Mouse (Mus musculus) cerebellum, adult 11-12 months (tissue): ENCODE results near the gene Lrrc46.

ENCODE experiments used
- DNase-seq: peaks from one replicate; pipeline ENCODE4 v3.0.0; 2022

The Lrrc46 gene

DNA sequence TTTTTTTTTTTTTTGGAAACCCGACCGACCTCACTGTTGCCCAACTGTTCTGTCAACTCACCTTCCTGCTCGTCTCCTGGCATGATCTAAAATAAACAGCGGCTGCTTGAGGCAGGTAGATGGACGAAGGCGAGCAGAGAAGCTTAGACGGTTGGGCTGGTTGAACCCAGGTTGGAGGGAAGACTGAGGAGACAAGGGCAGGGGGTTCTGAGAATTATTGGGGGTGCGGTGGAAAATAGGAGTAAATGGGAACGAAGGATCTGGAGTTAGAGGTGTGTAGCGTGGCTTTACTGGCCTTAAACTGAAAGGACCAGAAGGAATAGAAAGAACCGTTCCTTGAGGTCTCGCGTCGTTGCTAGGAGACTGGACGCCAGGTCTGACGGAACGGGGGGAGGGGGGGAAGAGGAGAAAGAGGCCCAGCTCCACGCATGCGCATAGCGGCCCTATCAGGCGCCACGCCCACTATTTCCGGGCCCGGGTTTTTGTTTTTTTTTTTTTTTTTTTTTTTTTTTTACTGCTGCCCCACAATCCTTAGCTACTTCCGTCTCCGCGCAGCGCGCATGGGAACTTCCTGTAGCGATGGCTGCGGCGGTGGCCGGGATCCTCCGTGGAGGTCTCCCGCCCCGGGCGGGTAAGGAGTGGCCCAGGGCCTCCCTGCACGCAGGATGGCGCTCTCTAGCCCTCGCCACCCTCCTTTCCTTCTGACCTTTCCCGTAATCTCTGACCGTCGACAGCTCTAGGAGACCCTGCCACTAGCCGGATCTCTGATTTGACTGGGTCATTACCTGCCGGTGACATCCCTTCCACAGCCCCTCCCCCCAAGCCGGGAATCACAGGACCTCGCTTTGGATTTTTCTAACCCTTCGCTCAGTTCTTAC, at the start of gene Lrrc46, which contains the start of gene Mrpl10:
Gene Lrrc46 (minus strand): TSS at position 386 of the 878 bp plus-strand sequence.
Gene Mrpl10 (plus strand): TSS at position 539 of the 878 bp plus-strand sequence.
- DNase-seq = peak; percentile 87

DNA sequence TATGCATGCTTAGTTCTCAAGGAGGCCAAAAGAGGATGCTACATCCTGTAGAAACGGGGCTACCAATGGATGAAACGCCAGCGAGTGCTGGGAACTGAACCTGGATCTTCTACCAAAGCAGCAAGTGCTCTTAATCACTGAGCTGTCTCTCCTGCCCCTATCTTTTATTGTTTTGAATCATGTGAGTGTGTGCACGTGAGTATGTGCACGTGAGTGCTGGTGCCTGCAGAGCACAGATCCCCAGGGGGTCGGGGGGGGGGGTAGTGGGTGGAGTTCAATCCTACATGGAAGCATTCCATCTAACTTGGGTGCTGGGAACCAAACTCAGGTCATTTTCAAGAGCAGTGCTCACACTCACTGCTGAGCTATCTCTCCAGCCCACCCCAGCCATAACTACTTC, 45.2 kb upstream of the Lrrc46 start:
- no peak for DNase-seq

DNA sequence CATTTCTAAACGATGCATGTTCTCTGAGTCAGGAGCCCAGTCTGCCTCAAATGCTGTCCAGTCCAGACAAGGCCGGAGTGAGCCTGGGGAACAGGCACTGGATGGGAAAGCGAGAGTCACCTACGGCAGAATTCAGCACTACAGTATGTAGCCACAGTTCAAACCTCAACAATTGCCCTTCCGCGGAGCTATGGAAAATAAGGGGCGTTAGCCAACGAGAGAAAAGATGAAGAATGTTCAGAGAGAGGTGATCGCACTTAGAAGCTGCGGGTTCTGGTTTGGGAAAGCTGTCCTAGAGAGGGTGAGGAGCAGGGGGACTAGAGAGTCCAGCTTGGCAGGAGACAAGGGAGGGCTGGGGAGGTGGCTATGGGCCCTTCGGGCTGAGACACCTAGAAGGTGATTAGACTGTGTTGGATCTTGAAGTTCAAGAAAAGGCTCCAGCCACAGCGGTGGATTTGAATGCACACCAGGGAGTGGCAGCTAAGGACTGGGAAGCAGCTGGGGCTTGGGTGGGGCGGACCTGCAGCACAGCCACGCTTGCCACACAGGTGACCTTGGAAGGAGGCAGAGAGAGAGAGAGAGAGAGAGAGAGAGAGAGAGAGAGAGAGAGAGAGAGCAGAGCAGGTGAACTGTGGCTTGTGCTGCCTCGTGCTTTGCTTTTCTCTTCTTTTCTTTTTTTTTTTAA, 43.8 kb upstream of the Lrrc46 start:
- DNase-seq = no peak

DNA sequence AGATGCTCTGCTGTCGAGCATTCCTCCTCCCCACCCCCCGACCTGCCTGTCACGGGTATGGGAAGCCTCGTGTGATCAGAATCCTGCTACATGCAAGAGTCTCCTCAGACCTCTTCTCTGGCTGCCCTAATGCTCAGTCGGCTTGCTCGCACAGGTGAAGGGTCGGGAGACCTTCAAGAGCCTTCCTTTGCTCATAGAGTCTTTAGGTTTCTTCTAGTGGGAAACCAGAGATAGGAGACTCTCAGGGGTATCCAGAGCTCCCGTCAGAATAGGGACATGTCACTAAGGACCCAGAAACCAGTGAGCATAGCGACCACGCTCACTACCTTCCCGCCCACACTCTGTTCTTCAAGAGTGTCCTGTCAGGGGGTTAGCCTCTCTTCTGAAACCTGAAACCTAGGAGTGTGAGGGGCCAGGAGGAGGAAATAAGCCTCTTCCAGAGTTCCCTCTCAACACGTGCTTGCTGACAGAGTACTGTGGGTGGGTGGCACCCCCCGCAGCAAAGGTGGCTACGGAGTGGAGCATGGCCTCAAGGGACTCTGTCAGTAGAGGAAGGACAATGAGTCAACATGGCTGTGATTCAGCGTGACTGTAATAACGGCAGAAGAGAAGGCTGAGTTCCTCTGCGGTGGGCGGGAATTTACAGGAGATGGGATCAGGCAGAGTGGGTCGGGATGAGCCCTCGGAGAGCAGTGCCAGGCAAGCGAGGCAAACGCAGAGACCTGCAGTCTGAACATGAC, 42.4 kb upstream of the Lrrc46 start:
- no peak for DNase-seq

DNA sequence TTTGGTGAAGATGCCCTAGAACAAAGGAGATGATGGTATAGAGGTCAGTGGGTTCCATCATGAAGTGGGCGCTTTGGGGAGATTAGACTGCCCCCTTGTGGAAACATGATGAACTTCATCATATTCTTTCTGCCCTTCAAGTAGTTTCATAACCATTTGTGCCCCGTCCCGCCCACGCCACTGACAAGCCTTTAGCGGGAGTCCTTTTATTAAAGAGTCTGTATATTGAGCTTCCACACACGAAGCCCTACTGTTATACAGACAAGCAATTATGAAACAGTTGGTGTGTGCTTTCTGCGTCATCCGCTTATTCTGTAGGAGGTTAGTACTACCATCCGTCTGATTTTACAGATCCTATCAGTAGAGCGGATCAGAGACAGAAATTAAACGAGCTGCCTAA, 41.8 kb upstream of the Lrrc46 start:
- peak; percentile 48 for DNase-seq

DNA sequence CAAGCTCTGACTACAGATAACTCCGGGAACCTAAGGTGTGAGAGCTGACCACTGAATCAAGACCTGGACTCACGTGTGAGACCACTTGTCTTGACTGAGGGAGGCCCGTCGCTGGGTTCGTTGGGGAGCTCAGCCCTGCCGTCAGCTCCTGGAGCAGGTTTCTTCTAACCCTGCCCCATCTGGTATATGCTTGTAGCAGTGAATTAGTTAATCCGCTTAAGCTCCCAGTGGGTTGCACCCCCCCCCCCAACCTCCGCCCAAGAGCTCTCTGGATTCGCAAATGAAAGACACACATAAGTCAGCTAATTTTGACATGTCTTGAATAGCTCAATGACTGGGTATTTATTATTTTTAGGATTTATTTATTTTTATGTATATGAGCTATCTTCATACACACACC, 39.1 kb upstream of the Lrrc46 start:
- no peak for DNase-seq

DNA sequence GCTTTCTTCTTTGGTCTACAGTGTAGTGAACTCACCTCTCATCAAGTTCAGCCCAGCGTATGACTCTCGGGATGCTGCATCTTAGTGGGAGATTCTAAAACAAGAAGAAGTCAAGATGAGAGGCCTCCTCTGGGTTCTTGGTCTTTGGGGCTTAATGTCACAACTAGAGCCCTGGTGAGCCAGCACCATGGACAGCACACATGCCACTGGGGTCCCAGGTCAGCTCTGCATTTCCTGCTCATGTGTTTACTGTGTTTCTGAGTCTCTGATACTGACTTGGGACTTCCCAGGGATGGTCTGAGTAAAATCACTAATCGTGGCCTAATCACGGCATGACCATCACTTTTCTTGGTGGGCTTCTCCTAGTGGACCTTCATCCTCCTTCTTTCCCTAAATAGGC, 37.5 kb upstream of the Lrrc46 start:
- DNase-seq = no peak

DNA sequence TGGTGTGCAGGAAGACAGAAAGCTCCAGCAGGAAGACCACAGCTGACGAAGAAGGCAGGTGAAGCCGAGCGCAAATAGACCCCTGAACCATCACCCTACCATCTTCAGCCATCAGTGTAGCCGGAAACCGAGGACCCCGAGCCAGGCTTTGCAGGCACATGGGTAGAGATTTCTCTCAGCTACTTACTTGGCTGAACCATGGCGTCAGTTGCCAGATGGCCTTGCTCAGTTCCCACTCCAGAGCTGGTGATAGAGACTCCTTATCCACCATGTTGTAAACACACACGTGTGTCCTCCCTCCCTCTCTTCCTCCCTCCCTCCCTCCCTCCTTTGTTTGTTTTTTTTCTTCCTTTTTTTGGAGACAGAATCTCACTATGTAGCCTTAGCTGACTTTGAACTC, 33.0 kb upstream of the Lrrc46 start:
- DNase-seq = no peak

DNA sequence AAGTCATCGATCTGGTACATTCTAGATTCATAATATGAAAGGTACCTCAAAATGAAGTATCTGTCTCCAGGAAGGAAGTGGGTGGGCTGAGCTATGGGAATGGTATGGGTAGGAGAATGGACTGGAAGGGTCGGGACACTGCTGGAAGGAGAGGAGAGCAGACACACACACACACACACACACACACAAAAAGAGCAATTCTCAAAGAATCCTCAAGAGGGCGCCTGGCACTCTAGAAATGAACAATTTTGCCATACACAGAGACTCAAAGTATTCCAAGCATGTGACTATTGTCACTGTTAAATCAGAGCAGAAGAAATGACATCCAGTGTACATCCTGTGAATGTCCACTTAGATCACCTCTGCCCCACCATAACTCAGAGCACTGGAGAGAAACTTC, 31.3 kb upstream of the Lrrc46 start:
- no peak for DNase-seq

DNA sequence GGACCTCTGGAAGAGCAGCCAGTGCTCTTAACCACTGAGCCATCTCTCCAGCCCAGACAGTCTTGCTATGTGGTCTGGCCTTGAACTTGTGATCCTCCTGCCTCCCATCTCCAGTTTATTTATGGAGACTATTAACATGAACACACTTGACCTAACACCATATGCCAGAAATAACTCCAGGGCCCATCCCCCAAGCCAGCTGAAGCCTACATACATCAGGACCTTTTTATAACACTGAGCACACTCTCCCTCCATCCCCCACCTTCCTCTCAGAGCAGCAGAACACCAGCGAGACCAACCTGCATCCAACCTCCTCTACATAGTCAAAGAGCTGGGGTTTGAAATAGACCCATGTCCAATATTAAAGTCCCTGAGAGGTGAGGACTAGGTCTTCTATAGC, 29.9 kb upstream of the Lrrc46 start:
- DNase-seq = no peak

DNA sequence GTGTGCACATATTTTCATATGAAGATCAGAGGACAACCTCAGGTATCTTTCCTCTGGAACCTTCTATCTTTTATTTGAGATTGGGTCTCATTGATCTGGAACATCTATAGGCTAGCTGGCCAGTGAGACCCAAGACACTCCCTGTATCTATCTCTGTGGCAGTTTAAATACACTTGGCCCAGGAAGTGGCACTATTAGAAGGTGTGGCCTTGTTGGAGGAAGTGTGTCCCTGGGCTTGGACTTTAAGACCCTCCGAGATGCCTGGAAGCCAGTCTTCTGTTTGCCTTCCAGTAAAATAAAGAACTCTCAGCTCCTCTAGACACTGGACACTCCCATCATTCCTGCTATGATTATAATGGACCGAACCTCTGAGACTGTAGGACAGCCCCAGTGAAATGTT, 28.6 kb upstream of the Lrrc46 start:
- no peak for DNase-seq

DNA sequence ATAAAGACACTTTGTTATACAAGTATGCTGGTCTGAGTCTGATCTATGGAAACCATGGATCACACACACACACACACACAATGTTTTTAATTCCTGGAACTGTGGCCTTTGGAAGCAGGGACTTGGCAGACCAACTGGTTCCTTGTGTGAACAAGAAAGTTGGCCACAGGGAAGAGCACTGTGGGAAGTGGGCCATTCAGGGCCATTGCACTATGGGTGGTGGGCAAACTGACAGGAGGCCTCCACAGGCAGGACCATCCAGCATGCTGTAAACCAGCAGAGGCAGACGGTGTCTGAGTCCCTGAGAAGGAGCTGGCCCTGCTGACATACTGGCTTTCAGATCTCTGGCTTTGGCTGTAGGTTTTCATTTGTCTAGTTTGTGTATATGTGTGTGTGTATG, 28.1 kb upstream of the Lrrc46 start:
- DNase-seq = no peak

DNA sequence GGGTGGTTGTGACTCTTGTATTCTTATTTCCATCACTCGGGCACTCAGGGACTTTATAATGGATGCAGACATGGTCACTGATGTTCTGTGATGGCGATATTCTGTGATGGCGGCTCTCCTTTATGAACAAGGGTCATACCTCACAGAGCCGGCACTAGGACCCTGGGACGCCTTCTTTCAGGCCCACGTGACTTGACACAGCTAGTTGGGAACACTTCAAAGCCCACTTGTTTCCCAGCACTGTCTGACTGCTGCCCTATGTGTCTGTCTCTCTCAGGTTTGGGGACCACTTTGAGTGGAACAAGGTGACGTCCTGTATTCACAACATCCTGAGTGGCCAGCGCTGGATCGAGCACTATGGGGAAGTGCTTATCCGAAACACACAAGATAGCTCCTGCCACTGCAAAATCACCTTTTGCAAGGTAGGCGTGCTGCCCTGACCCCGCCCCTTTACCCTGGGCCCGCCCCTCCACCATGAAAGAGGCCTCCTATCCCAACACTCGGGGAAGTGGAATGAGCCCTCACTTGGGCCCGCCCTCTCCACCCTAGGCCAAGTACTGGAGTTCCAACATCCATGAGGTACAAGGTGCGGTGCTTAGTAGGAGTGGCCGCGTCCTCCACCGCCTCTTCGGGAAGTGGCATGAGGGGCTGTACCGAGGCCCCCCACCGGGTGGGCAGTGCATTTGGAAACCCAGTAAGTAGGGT, 25.6 kb upstream of the Lrrc46 start:
- DNase-seq = no peak

DNA sequence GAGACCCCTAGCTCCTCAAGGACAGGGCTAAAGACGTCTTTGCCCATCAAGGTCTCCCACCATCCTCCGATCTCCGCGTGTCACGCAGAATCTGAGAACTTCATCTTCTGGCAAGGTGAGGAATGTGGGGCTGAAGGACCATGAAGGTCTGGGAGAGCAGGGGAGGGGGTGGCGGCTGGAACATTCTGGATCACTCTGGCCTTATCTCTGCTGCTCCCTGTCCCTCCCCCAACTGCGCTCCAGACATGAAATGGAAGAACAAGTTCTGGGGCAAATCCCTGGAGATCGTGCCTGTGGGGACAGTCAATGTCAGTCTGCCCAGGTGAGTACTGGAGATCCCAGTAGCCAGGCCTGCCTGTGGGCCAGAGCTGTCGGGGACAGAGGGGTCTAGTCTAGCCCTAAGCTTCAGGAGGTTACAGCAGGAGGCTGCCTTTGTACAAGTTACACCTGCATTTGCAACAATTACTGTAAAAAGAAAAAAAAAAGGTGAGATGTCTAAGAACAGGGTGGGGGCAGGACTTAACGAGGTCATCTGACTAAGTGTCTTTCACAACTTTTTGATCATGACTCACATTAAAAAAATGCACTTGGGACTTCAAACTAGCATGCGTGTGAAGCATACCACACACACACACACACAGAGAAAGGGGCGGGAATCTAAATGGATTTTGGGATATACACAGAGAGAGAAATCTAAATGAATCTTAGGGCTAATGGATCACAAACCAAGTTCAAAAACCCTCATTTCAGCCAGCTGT, 24.5 kb upstream of the Lrrc46 start:
- DNase-seq = no peak

DNA sequence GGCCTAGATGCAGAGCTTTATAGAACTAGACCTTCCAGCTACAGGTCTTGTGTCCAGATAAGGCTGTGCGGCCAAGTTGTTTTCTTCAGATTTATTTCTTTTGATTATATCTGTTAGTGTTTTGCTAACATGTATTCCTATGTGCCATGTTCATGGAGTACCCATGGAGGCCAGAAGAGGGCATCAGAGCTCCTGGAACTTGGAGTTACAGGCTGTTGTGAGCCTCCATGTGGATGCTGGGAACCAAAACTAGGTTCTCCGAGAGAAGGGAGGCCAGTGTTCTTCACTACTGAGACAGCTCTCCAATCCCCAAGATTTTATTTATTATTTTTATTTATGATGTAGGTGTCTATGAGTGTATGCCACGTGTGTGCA, 22.7 kb upstream of the Lrrc46 start:
- no peak for DNase-seq

DNA sequence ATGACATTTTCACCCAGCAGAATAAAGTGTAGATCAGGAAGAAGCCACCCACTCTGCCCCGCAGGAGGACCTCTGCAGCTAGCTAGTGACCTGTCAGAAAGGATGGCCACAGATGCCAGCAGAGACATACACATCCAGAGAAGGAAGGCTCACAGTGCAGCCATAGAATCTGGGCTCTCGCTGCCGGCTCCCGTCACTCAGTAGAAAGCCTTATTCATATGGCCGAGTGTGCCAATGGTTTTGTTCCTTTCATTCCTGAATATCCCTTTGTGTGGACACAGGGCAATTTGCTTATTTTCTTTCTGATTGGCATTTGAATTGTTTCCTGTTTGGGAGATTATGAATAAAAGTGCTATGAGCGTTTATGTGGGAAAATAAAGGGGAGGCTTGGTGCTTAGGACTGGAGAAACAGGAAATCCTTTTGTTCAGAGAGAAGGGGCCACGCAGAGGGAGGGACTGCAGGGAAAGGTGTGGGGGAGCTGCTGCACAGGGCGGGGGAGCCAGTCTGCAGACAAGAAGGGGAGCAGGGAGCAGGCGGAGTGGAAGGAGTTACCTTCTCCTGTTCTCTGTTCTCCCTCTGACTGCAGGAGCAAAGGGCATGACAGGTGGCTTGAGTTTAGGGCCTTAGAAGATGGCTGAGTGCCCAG, 22.2 kb upstream of the Lrrc46 start:
- no peak for DNase-seq

DNA sequence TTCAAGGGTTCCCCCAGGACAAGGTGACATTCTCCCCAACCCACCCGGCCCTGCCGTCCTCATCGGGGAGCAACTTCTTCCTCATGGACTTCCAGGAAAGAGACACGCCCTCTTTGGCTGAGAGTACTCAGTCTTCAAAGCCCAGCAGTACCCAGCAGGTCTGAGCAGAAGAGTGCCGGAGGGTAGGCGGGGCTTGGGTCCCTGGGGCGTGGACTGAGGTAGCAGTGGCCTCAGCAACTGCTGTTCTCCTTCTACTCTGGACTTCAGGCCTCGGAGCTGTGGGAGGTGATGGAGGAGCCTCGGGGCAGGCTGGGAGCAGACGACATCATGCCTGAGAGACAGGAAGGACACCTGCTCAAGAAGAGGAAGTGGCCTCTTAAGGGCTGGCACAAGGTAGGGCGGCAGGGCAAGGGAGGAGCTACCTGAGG, 11.0 kb upstream of the Lrrc46 start:
- DNase-seq = no peak

DNA sequence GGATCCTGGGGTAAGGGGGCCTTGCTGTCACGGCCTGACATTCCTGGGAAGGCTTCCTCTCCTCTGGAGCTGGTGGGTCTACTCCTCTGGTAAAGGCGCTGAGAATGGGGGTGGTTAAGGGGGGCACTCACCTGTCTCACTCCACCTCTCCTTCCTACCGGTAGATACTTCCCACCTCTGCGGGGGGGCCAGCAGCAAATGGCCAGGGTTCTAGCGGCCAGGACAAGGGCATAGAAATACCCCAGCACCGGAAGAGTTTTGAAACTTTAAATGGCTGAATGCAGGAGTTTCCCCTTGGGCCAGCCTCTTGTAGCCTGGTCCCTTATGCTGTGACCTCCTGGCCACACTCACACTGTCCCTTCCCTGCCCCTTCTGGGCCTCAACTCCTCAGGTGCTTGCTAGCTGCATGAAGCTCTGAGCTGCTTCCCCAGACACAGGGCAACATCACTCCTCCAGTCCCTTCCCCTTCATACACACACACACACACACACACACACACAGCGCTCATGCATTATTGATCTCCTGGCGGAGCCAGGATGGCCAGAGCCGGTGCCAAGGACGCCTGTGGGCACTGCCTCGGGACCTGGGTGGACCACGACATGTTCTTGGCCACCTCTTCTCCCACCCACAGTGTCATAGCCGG, 9.9 kb upstream of the Lrrc46 start:
- no peak for DNase-seq

DNA sequence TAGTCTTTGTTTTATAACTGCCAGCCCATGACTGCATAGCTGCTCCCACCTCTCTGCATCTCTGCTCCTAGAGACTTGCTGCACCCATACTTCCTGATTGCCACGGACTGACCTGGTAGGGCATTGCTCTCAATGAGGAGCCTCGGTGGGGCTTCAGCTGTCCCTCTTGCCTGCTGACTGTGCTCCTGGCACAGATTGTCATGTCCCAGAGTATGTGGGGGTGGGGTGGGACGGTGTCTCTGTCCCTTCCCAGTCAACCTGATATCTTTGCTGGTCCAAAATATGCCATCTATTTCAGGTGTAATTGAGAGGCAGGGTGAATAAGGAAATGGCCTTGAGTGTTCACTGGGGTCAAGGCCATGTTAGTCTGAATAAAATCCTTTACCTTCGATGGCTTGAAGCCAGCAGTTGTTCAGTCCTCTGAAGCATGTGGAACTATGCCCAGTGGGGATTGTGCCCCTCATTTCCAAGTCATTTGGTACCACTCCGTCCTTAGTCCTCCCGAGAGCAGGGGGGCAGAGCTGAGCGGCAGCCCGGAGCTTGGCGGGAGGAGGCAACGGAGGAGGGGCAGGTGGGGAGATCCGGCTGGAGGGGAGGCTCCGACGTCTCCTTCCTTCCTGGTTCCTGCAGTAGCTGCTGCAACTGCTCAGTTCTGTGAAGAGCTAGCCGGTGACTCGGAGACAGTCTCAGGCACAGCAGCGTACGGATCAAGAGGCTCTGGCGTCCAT, 9.2 kb upstream of the Lrrc46 start, which contains the start of gene Osbpl7:
Gene Osbpl7 (plus strand): TSS at position 413 of the 728 bp plus-strand sequence.
- peak; percentile 80 for DNase-seq

DNA sequence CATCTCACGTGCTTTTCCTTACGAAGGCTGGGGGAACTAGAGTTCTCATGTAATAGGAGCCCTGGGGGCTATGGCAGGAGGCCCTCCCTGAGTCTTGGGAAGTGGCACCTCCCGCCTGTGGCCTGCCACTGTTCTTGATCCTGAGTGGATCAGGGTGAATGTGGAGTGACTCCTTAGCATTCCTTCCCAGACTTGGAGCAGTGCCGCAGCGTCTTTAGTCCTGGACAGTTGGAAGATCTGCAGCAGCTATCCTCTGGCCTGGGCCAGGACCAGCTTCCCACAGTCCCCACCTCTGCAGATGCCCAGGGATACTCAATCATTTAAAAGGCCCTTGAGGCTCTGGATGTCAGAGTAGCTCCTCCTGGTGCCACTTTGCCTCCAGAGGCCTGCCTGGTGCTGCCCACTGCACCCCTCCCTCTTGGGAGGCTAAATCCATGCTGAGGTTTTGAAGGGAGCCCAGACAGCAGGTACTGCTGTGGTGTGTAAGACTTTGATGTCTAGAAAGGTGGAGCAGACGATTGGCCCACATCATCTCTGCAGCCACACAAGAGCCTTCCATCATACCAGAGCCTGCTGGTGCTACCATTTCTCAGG, 8.4 kb upstream of the Lrrc46 start:
- DNase-seq = no peak
